ENCODE assay signal across 25 mouse cellular contexts in the genomic region with DNA sequence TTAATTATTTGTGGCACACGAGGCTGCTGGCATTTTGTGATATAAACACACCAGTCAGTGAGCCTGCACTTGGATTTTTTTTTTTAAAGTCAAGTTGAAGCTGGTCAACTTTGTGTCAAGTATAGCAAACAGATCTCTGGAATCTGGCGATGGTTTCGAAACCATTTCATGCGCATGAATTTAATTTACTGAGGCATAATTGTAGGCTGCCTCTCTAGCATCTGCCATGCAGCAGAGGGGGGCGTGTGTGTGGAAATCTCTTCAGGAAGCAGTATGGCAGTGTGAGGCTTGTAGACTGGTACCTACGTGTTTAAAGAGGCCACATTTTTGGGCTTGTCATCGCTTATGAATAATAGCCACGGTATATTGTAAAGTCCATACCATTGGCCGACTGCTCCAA.
A peak's percentile ranks its signal among the peaks of the same experiment; 100 is the strongest.
DNase-seq lines count a peak whose midpoint lies in the region; ATAC-seq and TF ChIP-seq lines count a peak whose summit lies in the region.
"Had no signal": no experiment of that assay in that cellular context is flagged by ENCODE, and none has a peak within 500 bp of the region (broad histone marks: within the 10 kb centered on the region; RNA-seq: fewer than 3 reads in every experiment).

No protein-coding gene starts in this region.

- TF ChIP-seq CTCF in forebrain, postnatal 0 days (IDR thresholded peaks at IDR 0.05; ENCODE audit: low read depth): no peak
- no peak for TF ChIP-seq CTCF in brain, embryonic 14.5 days (IDR thresholded peaks at IDR 0.05; ENCODE audit: borderline replicate concordance, extremely low read depth, insufficient read depth, insufficient read length)
- TF ChIP-seq CTCF in hindbrain, postnatal 0 days (IDR thresholded peaks at IDR 0.05; ENCODE audit: low read depth): no peak

- no peak overlapping the region for H3K27ac ChIP-seq in forebrain, postnatal 0 days (ENCODE audit: low read depth, low read length)
- no peak overlapping the region for H3K27ac ChIP-seq in forebrain, embryonic 12.5 days
- H3K27ac ChIP-seq in hindbrain, postnatal 0 days: no peak overlapping the region
- no peak overlapping the region for H3K27ac ChIP-seq in intestine, embryonic 16.5 days (ENCODE audit: low read length)
- H3K27ac ChIP-seq: heart, embryonic 15.5 days; limb, embryonic 12.5 days; midbrain, embryonic 15.5 days; neural tube, embryonic 12.5 days; stomach, embryonic 15.5 days had no signal

- no peak overlapping the region for H3K4me2 ChIP-seq in forebrain, postnatal 0 days (ENCODE audit: low read depth)
- H3K4me2 ChIP-seq in forebrain, embryonic 12.5 days: no peak overlapping the region
- no peak overlapping the region for H3K4me2 ChIP-seq in hindbrain, postnatal 0 days (ENCODE audit: low read depth, low read length)
- H3K4me2 ChIP-seq in intestine, embryonic 16.5 days (ENCODE audit: low read depth, low read length): no peak overlapping the region
- H3K4me2 ChIP-seq: heart, embryonic 15.5 days; limb, embryonic 12.5 days; liver, embryonic 11.5 days; lung, embryonic 14.5 days; midbrain, embryonic 15.5 days; neural tube, embryonic 12.5 days; stomach, embryonic 15.5 days had no signal

- no peaks in the 10 kb centered on the region for H3K36me3 ChIP-seq in forebrain, postnatal 0 days (ENCODE audit: insufficient read depth)
- H3K36me3 ChIP-seq in forebrain, embryonic 12.5 days (replicated peaks): no peaks in the 10 kb centered on the region
- H3K36me3 ChIP-seq in hindbrain, postnatal 0 days (ENCODE audit: insufficient read depth, low read length): no peaks in the 10 kb centered on the region
- no peaks in the 10 kb centered on the region for H3K36me3 ChIP-seq in intestine, embryonic 16.5 days (ENCODE audit: control insufficient read depth, insufficient read depth, low read length)
- H3K36me3 ChIP-seq: heart, embryonic 15.5 days; limb, embryonic 12.5 days; midbrain, embryonic 15.5 days; neural tube, embryonic 12.5 days; stomach, embryonic 15.5 days had no signal

- no peaks in the 10 kb centered on the region for H3K4me1 ChIP-seq in forebrain, postnatal 0 days (ENCODE audit: insufficient read depth)
- H3K4me1 ChIP-seq in forebrain, embryonic 12.5 days: no peaks in the 10 kb centered on the region
- H3K4me1 ChIP-seq in hindbrain, postnatal 0 days (ENCODE audit: insufficient read depth, low read length): no peaks in the 10 kb centered on the region
- peaks cover 11% of the 10 kb centered on the region for H3K4me1 ChIP-seq in intestine, embryonic 16.5 days (ENCODE audit: control insufficient read depth, insufficient read depth, low read length)
- H3K4me1 ChIP-seq: megakaryocyte, embryonic 14.5 days; midbrain, embryonic 15.5 days; neural tube, embryonic 12.5 days had no signal

- no peaks in the 10 kb centered on the region for H3K27me3 ChIP-seq in forebrain, postnatal 0 days (ENCODE audit: insufficient read depth, low read length)
- no peaks in the 10 kb centered on the region for H3K27me3 ChIP-seq in forebrain, embryonic 12.5 days
- no peaks in the 10 kb centered on the region for H3K27me3 ChIP-seq in hindbrain, postnatal 0 days (ENCODE audit: insufficient read depth, low read length)
- no peaks in the 10 kb centered on the region for H3K27me3 ChIP-seq in intestine, embryonic 16.5 days (replicated peaks; ENCODE audit: control insufficient read depth, insufficient read depth, low read length)
- H3K27me3 ChIP-seq: heart, embryonic 15.5 days; limb, embryonic 12.5 days; megakaryocyte, embryonic 14.5 days; midbrain, embryonic 15.5 days; neural tube, embryonic 12.5 days; stomach, embryonic 15.5 days had no signal

- no peaks in the 10 kb centered on the region for H3K9me3 ChIP-seq in forebrain, postnatal 0 days (ENCODE audit: low read length)
- no peaks in the 10 kb centered on the region for H3K9me3 ChIP-seq in forebrain, embryonic 12.5 days
- H3K9me3 ChIP-seq in hindbrain, postnatal 0 days (ENCODE audit: low read length): no peaks in the 10 kb centered on the region
- H3K9me3 ChIP-seq in intestine, embryonic 16.5 days (ENCODE audit: control insufficient read depth, low read length): no peaks in the 10 kb centered on the region
- H3K9me3 ChIP-seq: heart, embryonic 15.5 days; limb, embryonic 12.5 days; midbrain, embryonic 15.5 days; neural tube, embryonic 12.5 days; stomach, embryonic 15.5 days had no signal

- no peak overlapping the region for H3K9ac ChIP-seq in forebrain, postnatal 0 days
- no peak overlapping the region for H3K9ac ChIP-seq in forebrain, embryonic 12.5 days
- H3K9ac ChIP-seq in hindbrain, postnatal 0 days (replicated peaks; ENCODE audit: low read length): no peak overlapping the region
- H3K9ac ChIP-seq in intestine, embryonic 16.5 days (ENCODE audit: low read depth, low read length): no peak overlapping the region
- H3K9ac ChIP-seq: heart, embryonic 15.5 days; limb, embryonic 12.5 days; lung, embryonic 14.5 days; midbrain, embryonic 15.5 days; neural tube, embryonic 12.5 days; stomach, embryonic 15.5 days had no signal

- ATAC-seq in forebrain, postnatal 0 days: no peak
- ATAC-seq in forebrain, embryonic 12.5 days (ENCODE audit: low FRiP score): no peak
- no peak for ATAC-seq in hindbrain, postnatal 0 days
- ATAC-seq in intestine, embryonic 16.5 days: no peak
- ATAC-seq: hindbrain, embryonic 16.5 days; intestine, postnatal 0 days; midbrain, embryonic 15.5 days had no signal

- TF ChIP-seq POLR2A in brain, embryonic 14.5 days (IDR thresholded peaks at IDR 0.05; ENCODE audit: borderline replicate concordance, extremely low read depth, insufficient read depth, insufficient read length, poor library complexity, severe bottlenecking): no peak

- DNase-seq in forebrain, postnatal 0 days: peak; percentile 25
- DNase-seq in Muller cell, postnatal 12 days (ENCODE audit: inconsistent ontology term): peak; percentile 39
- peak; percentile 20 for DNase-seq in brain, embryonic 14.5 days (ENCODE audit: low read depth)
- DNase-seq in layer of hippocampus, adult 8-10 months (ENCODE audit: low spot score in 2 of 2): peak; percentile 3 to 7
- DNase-seq in hindbrain, postnatal 0 days (ENCODE audit: low spot score): no peak
- no peak for DNase-seq in gastrocnemius, postnatal 4 days (ENCODE audit: low spot score in 2 of 2)
- DNase-seq: adrenal gland, adult 2 months; cerebellum, adult 2 months; cerebellum, postnatal 36 days; gastrocnemius, postnatal 25 days; kidney, postnatal 25 days; lung, embryonic 14.5 days; lung, postnatal 36 days; right cerebral cortex, postnatal 4 days had no signal

- no peak overlapping the region for H3K4me3 ChIP-seq in forebrain, postnatal 0 days (ENCODE audit: low read depth, low read length)
- no peak overlapping the region for H3K4me3 ChIP-seq in forebrain, embryonic 12.5 days (replicated peaks)
- H3K4me3 ChIP-seq in hindbrain, postnatal 0 days (ENCODE audit: low read length): no peak overlapping the region
- H3K4me3 ChIP-seq in intestine, embryonic 16.5 days (ENCODE audit: low read length): no peak overlapping the region
- H3K4me3 ChIP-seq: heart, embryonic 15.5 days; limb, embryonic 12.5 days; megakaryocyte, embryonic 14.5 days; midbrain, embryonic 15.5 days; neural tube, embryonic 12.5 days; stomach, embryonic 15.5 days had no signal

- 66% methylated on average over 9 of the region's 9 CpGs for WGBS in forebrain, postnatal 0 days
- 86% methylated on average over 9 of the region's 9 CpGs for WGBS in forebrain, embryonic 12.5 days
- 66% methylated on average over 9 of the region's 9 CpGs for WGBS in hindbrain, postnatal 0 days
- WGBS in intestine, embryonic 16.5 days: 75% methylated on average over 9 of the region's 9 CpGs

Comparison
In these comparisons a context has a peak if more than half of its experiments do, and no peak if none do; other contexts are left out.
1. DNase-seq: peak in forebrain, postnatal 0 days (single experiment), Muller cell, postnatal 12 days (single experiment), brain, embryonic 14.5 days (single experiment) and layer of hippocampus, adult 8-10 months (2 of 2); none in hindbrain, postnatal 0 days (single experiment) and gastrocnemius, postnatal 4 days (0 of 2).